Comparison of ENCODE assay signal across 9 mouse cellular contexts in the genomic region with DNA sequence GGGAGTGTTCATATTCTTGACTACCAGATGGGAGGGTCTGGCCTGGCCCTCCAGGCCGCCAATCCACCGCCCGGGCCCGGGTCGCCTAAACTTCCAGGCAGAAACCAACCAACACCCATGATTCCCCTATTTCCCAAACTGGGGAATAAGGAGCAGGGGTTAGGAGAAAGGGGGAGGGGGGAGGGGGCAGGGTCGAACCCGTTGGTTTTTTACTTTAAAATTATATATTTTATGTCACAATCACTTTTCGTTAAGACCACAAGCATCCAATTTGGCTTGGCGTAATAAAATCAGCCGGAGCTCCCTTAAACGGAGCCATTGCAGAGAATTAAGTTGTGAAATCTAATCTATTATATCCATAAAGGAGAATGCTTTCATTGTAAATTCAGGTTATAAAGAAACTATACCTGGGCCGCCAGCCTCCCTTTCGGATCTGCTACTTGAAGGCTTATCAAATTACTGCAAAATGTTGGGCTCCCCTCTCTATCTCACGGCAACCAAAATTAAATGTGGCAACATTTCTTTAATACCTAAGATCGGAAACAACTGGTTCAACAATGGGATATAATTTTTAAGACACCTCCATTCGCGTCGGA. TPM values are rescaled to one million over a fixed set of nuclear protein-coding genes. Genes with fewer than 3 reads are reported as not detected.
DNase-seq lines count a peak whose midpoint lies in the region; ATAC-seq and TF ChIP-seq lines count a peak whose summit lies in the region.
"Had no signal": no experiment of that assay in that cellular context is flagged by ENCODE, and none has a peak within 500 bp of the region (broad histone marks: within the 10 kb centered on the region; RNA-seq: fewer than 3 reads in every experiment).

No protein-coding gene starts in this region.

- peak overlapping the region; percentile 90 for H3K9ac ChIP-seq in intestine, postnatal 0 days (ENCODE audit: low read depth, low read length)
- peak overlapping the region; percentile 100 for H3K9ac ChIP-seq in neural tube, embryonic 13.5 days

- TF ChIP-seq POLR2A in embryonic fibroblast, embryonic 13.5 days (IDR thresholded peaks at IDR 0.05; ENCODE audit: low read depth, low read length): no peak

- no peak for TF ChIP-seq CTCF in left cerebral cortex, adult 2 months (IDR thresholded peaks at IDR 0.05)
- TF ChIP-seq CTCF in embryonic fibroblast, embryonic 13.5 days (IDR thresholded peaks at IDR 0.05; ENCODE audit: borderline replicate concordance, insufficient read depth, low read length): no peak
- no peak for TF ChIP-seq CTCF in intestine, postnatal 0 days (IDR thresholded peaks at IDR 0.05; ENCODE audit: low read depth)

- peak overlapping the region; percentile 84 for H3K4me2 ChIP-seq in intestine, postnatal 0 days (replicated peaks; ENCODE audit: low read depth)
- H3K4me2 ChIP-seq in neural tube, embryonic 13.5 days: peak overlapping the region; percentile 99

- H3K4me1 ChIP-seq in embryonic fibroblast, embryonic 13.5 days (ENCODE audit: control insufficient read depth, insufficient read depth, low read length): peaks cover 10% of the 10 kb centered on the region; the same call in 1 of the 2 replicates
- peaks cover 11% of the 10 kb centered on the region; the same call in 1 of the 2 replicates for H3K4me1 ChIP-seq in intestine, postnatal 0 days (replicated peaks; ENCODE audit: control insufficient read depth, insufficient read depth, low read length)
- H3K4me1 ChIP-seq in neural tube, embryonic 13.5 days (replicated peaks): peaks cover 67% of the 10 kb centered on the region

- intact Hi-C loops in left cerebral cortex, adult 2 months (cut with DNase I): no loop called here

- DNase-seq in left cerebral cortex, adult 2 months (ENCODE audit: extremely low spot score in 1 of 2, low spot score in 2 of 2): no peak
- DNase-seq in left cerebral cortex, adult 11 months (ENCODE audit: low spot score): no peak
- no peak for DNase-seq in thymus, postnatal 0 days (ENCODE audit: low spot score)
- DNase-seq in gastrocnemius, postnatal 25 days: no peak
- DNase-seq: right cerebral cortex, adult 18-20 months had no signal

- no peaks in the 10 kb centered on the region for H3K27me3 ChIP-seq in intestine, postnatal 0 days (replicated peaks; ENCODE audit: control insufficient read depth, insufficient read depth, low read length)
- no peaks in the 10 kb centered on the region for H3K27me3 ChIP-seq in neural tube, embryonic 13.5 days

- no peak for ATAC-seq in intestine, postnatal 0 days
- ATAC-seq in neural tube, embryonic 13.5 days (ENCODE audit: low read depth): no peak
- no peak for ATAC-seq in granulocyte monocyte progenitor cell, adult 5-6 weeks (replicated peaks; ENCODE audit: poor library complexity, severe bottlenecking)

- peak overlapping the region; percentile 79 for H3K4me3 ChIP-seq in left cerebral cortex, adult 2 months
- peak overlapping the region; percentile 94 for H3K4me3 ChIP-seq in embryonic fibroblast, embryonic 13.5 days (ENCODE audit: insufficient read depth, low read length)
- H3K4me3 ChIP-seq in intestine, postnatal 0 days (ENCODE audit: low read depth, low read length): peak overlapping the region; percentile 90
- H3K4me3 ChIP-seq in neural tube, embryonic 13.5 days: peak overlapping the region; percentile 95

- peak overlapping the region; percentile 91 for H3K27ac ChIP-seq in left cerebral cortex, adult 2 months
- peak overlapping the region; percentile 81 for H3K27ac ChIP-seq in embryonic fibroblast, embryonic 13.5 days (ENCODE audit: insufficient read depth, low read length)
- peak overlapping the region; percentile 90 for H3K27ac ChIP-seq in intestine, postnatal 0 days (ENCODE audit: low read depth, low read length)
- peak overlapping the region; percentile 99 for H3K27ac ChIP-seq in neural tube, embryonic 13.5 days (replicated peaks)

- WGBS in intestine, postnatal 0 days: 10% methylated on average over 18 of the region's 18 CpGs
- 3% methylated on average over 18 of the region's 18 CpGs for WGBS in neural tube, embryonic 13.5 days

- 0 out of 2 replicates have a peak, but pooled peaks cover 4% of the 10 kb centered on the region for H3K36me3 ChIP-seq in intestine, postnatal 0 days (ENCODE audit: control insufficient read depth, insufficient read depth)
- no peaks in the 10 kb centered on the region for H3K36me3 ChIP-seq in neural tube, embryonic 13.5 days

- H3K9me3 ChIP-seq in intestine, postnatal 0 days (ENCODE audit: control insufficient read depth): no peaks in the 10 kb centered on the region
- no peaks in the 10 kb centered on the region for H3K9me3 ChIP-seq in neural tube, embryonic 13.5 days

RNA-seq across cellular contexts. Expression of a gene that starts 35.1 kb away (rescaled TPM):
- total RNA-seq in left cerebral cortex, adult 2 months (2021): 10 to 100 TPM; 81.0 to 82.4 TPM
- polyA plus RNA-seq in embryonic fibroblast, embryonic 13.5 days (2011; ENCODE audit: insufficient read length, low read depth, missing spikeins): 107 and 113 TPM in 2 replicates
- polyA plus RNA-seq in intestine, postnatal 0 days (2015; fragmentation: Nextera tagmentation; extraction: Ambion mirVana): 56.4 and 57.3 TPM in 2 replicates
- polyA plus RNA-seq in neural tube, embryonic 13.5 days (2015; fragmentation: Nextera tagmentation; extraction: Ambion mirVana): 103 and 108 TPM in 2 replicates
- 58.8 and 62.4 TPM in 2 replicates for total RNA-seq in granulocyte monocyte progenitor cell, adult 5-6 weeks (2014; fragmentation: Nextera tagmentation)
- total RNA-seq in granulocyte monocyte progenitor cell, adult 5-6 weeks (2017): 43.5 and 51.5 TPM in 2 replicates
- polyA plus RNA-seq in thymus, postnatal 0 days (2015; fragmentation: Nextera tagmentation; extraction: Ambion mirVana): 58.9 and 60.9 TPM in 2 replicates
- 10 to 100 TPM; 43.8 to 57.6 TPM for total RNA-seq in gastrocnemius, postnatal 25 days (2021)

RNA-seq across cellular contexts. Expression of a gene that starts 46.5 kb away (rescaled TPM):
- 10 to 100 TPM; 20.6 to 21.3 TPM for total RNA-seq in left cerebral cortex, adult 2 months (2021)
- polyA plus RNA-seq in embryonic fibroblast, embryonic 13.5 days (2011; ENCODE audit: insufficient read length, low read depth, missing spikeins): 17.9 and 18.6 TPM in 2 replicates
- polyA plus RNA-seq in intestine, postnatal 0 days (2015; fragmentation: Nextera tagmentation; extraction: Ambion mirVana): 3.1 and 4.2 TPM in 2 replicates
- polyA plus RNA-seq in neural tube, embryonic 13.5 days (2015; fragmentation: Nextera tagmentation; extraction: Ambion mirVana): 13.6 and 15.3 TPM in 2 replicates
- 22.5 and 22.9 TPM in 2 replicates for total RNA-seq in granulocyte monocyte progenitor cell, adult 5-6 weeks (2014; fragmentation: Nextera tagmentation)
- 4.7 and 5.9 TPM in 2 replicates for total RNA-seq in granulocyte monocyte progenitor cell, adult 5-6 weeks (2017)
- 3.3 and 4.6 TPM in 2 replicates for polyA plus RNA-seq in thymus, postnatal 0 days (2015; fragmentation: Nextera tagmentation; extraction: Ambion mirVana)
- total RNA-seq in gastrocnemius, postnatal 25 days (2021): 1 to 10 TPM; 3.2 to 4.7 TPM
